Mouse (Mus musculus): ENCODE measurements at regions not wholly inside any gene's neighbourhood (a gene's known extent, or its start where the extent isn't known, plus 50 kb on each side); places are given as distances from the start of the nearest gene placed in this dataset.

DNA sequence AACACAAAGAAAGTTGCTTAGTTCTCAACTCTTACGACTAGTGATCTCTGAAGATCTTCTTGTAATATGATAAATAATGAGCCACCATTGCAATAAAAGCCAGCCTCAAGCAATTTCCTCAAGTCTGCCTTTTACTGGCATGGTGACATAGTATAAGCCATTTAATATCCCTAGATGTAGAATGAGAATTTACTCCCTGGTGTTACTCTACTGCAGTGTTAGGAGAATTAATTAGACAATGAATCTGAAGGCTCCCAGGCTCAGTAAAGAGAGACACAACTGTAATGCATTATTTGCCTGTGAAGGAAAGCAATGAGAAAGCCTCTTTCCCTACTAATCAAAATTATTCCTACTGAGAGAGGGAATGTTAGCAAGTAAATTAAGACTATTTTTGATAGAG, 95.8 kb upstream of the Atxn7l3b start:
- TF ChIP-seq CTCF (conservative IDR thresholded peaks at IDR 0.05; ENCODE audit: low read length) (no peak), POU5F1 (IDR thresholded peaks at IDR 0.05; ENCODE audit: borderline replicate concordance, low read length) (no peak)
